Mouse (Mus musculus) bone marrow macrophage, adult 2 months (primary cell): ENCODE results near the gene Usp36. TPM values are rescaled to one million over a fixed set of nuclear protein-coding genes. Genes with fewer than 3 reads are reported as not detected.
A peak's percentile ranks its signal among the peaks of the same experiment; 100 is the strongest.
"Not testable (repeated sequence)": the region's sequence is repeated elsewhere in the genome, so short reads cannot be mapped to it uniquely, and the experiment has no call there.

Experiments
- H3K27ac ChIP-seq: 2 replicates; pipeline ENCODE4 v1.5.1; 2012; ENCODE audit warnings: low read depth, low read length; ENCODE audit not compliant: insufficient read depth
- H3K4me1 ChIP-seq: 2 replicates; pipeline ENCODE4 v1.6.1; 2012; ENCODE audit warnings: low read length; ENCODE audit not compliant: control insufficient read depth, insufficient read depth
- H3K4me3 ChIP-seq: 2 replicates; pipeline ENCODE4 v1.5.1; 2012; ENCODE audit warnings: mild to moderate bottlenecking, low read length, moderate library complexity; ENCODE audit not compliant: insufficient read depth
- CTCF ChIP-seq: IDR thresholded peaks from 2 replicates; pipeline ENCODE4 v1.5.1; 2012; ENCODE audit warnings: low read depth, mild to moderate bottlenecking, low read length, moderate library complexity
- POLR2A ChIP-seq: IDR thresholded peaks from 2 replicates; pipeline ENCODE4 v1.6.1; 2012; ENCODE audit warnings: mild to moderate bottlenecking, low read depth, low read length, borderline replicate concordance
- polyA plus RNA-seq: library from polyadenylated mRNA; stranded (reverse); fragments of >200 nt; gene quantifications from 2 replicates; pipeline ENCODE4 v1.2.4, GENCODE M21; 2012; ENCODE audit not compliant: missing spikeins, insufficient read depth, insufficient read length

The Usp36 gene
- polyA plus RNA-seq, 1 experiment: 8.8 TPM

GRCm38 (mm10) chr11:118326491-118326890 is 36.4 kb upstream of the Usp36 start:
- no peak overlapping the region for H3K27ac ChIP-seq
- peaks cover 21% of the 10 kb centered on the region for H3K4me1 ChIP-seq
- H3K4me3 ChIP-seq: no peak overlapping the region
- TF ChIP-seq CTCF (no peak), POLR2A (no peak)

- TF ChIP-seq CTCF (no peak), POLR2A (no peak)
- Histone ChIP-seq H3K27ac (no peak overlapping the region), H3K4me3 (no peak overlapping the region), H3K4me1 (peaks cover 21% of the 10 kb centered on the region)
Observed at GRCm38 (mm10) chr11:118324541-118324940, 34.5 kb upstream of the Usp36 start.

DNA sequence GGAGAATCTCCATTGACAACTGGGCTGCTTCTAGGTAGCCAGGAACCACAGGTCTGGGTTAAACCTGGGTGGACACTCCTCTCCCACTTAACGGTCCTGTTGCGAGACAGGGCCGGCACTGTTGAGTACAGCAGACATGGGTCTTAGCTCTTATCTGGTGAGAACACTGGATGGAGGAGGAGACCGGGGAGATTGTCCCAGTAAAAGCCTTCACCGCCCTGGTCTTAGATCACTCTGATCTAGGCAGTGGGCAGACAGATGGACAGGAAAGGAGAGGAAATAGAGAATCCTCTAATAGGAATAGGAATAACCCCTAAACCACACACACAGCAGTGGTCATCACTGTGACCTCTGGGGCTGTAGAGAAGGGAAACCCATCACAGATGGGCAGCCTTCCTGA is 33.9 kb upstream of the Usp36 start:
- TF ChIP-seq POLR2A (no peak), CTCF (no peak)
- Histone ChIP-seq H3K4me3 (no peak overlapping the region), H3K4me1 (peaks cover 21% of the 10 kb centered on the region), H3K27ac (no peak overlapping the region)

GRCm38 (mm10) chr11:118322647-118323046 is 32.6 kb upstream of the Usp36 start:
- peaks cover 21% of the 10 kb centered on the region for H3K4me1 ChIP-seq
- no peak overlapping the region for H3K27ac ChIP-seq
- H3K4me3 ChIP-seq: no peak overlapping the region
- TF ChIP-seq CTCF: no peak

DNA sequence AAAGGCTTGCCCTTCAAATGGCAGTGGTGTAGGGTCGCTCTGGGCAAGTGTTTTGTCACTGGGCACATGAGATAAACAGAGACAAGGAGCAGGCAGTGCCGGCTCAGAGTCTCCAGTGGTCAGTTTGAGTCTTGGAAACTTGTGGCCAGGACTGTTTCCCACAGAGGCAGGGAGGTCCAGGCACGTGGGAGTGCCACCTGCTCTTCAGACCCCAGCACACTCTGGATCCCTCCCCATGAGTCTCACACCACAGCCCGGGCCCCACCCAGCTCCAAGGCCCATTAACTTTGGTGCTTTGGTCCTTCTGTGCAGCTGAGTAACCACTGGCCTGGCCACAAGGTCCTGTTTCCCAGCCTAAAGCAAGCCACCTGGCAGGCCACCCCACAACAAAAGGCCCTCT is 31.9 kb upstream of the Usp36 start:
- Histone ChIP-seq H3K4me1 (peaks cover 21% of the 10 kb centered on the region), H3K27ac (no peak overlapping the region), H3K4me3 (no peak overlapping the region)
- no peak for TF ChIP-seq CTCF
- TF ChIP-seq POLR2A: no peak

GRCm38 (mm10) chr11:118321500-118321899 is 31.5 kb upstream of the Usp36 start:
- Histone ChIP-seq H3K27ac (no peak overlapping the region), H3K4me3 (no peak overlapping the region), H3K4me1 (peaks cover 21% of the 10 kb centered on the region)
- no peak for TF ChIP-seq CTCF
- TF ChIP-seq POLR2A: no peak

DNA sequence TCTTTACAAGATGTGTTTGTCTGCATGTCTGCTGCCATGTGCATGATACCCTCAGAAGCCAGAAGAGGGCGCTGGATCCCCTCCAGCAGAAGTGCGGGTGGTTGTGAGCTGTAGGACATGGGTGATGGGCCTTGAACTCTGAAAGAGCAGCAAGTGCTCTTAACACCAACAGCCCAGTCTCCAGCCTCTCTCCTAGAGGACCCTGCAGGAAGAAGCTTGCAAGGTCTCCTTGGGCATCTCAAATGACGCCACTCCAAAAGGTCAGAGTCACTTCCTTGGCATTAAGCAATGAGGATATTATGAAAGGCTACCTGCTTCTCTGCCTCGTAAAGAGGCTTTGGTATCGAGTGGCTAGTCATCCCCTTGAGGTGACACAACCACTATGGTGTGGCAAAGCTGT is 28.6 kb upstream of the Usp36 start:
- TF ChIP-seq POLR2A: no peak
- TF ChIP-seq CTCF: peak; percentile 74
- Histone ChIP-seq H3K4me3 (no peak overlapping the region), H3K27ac (no peak overlapping the region), H3K4me1 (peaks cover 1% of the 10 kb centered on the region; the same call in 1 of the 2 replicates)

- peaks cover 12% of the 10 kb centered on the region for H3K4me1 ChIP-seq
- H3K4me3 ChIP-seq: no peak overlapping the region
- no peak overlapping the region for H3K27ac ChIP-seq
- TF ChIP-seq CTCF (peak; percentile 70), POLR2A (no peak)
Observed at GRCm38 (mm10) chr11:118317129-118317528, 27.1 kb upstream of the Usp36 start.

- TF ChIP-seq CTCF (no peak), POLR2A (no peak)
- Histone ChIP-seq H3K4me1 (peaks cover 20% of the 10 kb centered on the region), H3K4me3 (no peak overlapping the region), H3K27ac (no peak overlapping the region)
Observed at GRCm38 (mm10) chr11:118316231-118316806, 26.3 kb upstream of the Usp36 start.

DNA sequence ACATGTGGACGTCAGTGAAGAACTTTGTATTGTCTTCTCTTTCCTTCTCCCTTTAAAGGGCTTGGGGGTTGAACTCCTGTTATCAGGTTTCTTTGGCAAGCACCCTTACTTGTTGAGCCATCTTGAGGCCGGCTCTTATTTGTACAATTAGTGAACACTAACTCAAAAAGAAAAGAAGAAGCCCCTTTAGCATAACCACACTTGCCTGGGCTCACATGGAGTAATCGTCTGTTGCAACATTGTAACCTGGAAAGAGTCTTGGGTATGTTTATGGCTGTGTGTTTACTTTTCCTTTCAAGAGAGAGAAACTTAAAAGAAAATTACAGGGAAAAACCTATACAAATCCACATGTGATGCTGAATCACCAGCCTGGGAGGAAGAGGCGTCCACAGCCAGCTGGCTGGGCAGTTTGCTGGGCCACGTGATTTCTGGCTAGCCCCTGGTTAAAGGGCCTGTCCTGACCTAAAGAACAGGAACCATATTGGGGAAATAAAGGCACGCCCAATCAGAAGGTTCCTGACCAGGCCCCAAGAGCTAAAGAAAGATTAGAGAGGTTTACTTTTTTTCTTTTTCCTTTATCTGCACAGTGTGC is 22.2 kb upstream of the Usp36 start:
- peak overlapping the region; percentile 92 for H3K27ac ChIP-seq
- H3K4me1 ChIP-seq: peaks cover 21% of the 10 kb centered on the region
- TF ChIP-seq POLR2A: no peak
- TF ChIP-seq CTCF: no peak
- no peak overlapping the region for H3K4me3 ChIP-seq

DNA sequence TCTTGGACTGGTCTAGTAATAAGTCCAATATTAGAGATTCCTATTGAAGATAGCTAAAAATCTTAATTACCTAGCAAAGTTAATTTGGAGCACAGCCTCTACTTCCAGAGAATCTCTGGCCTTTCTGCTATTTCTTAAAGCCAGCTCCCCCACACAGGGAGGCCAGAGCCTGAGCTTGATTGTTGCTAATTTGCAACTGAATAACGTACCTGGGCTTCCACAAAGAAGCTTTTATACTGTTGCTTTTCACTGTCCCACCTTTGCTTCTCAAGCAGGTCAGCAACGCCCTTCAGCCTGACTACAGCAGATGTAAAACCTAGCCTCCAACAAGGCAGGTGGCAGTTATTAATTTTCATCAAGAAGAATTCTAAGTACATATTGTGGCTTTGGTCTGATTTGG is 17.9 kb upstream of the Usp36 start:
- H3K4me1 ChIP-seq: peaks cover 14% of the 10 kb centered on the region
- not testable (repeated sequence) for H3K27ac ChIP-seq, H3K4me3 ChIP-seq

DNA sequence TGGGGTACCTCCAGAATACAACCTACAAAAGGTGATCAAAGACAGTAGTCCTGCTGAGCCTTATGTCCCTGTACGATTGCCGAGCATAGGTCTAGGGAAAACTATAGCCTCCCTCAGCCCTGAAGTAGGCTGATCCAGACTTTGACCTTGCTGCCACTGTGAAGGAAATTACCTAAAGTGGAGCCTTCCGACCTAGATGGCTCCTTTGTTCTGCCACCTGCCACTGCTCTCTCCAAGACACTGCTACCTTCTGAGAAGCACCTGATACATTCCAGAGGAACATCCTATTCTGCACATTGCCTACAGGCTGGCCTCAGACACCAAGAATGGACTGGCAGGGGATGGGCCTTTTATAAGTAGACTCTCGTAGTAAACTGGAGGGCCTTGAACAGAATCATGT is 13.9 kb upstream of the Usp36 start:
- not testable (repeated sequence) for H3K4me1 ChIP-seq, H3K4me3 ChIP-seq, H3K27ac ChIP-seq
